Mouse (Mus musculus) macrophage (primary cell): ENCODE results near the gene Gng7. TPM values are rescaled to one million over a fixed set of nuclear protein-coding genes. Genes with fewer than 3 reads are reported as not detected.

Experiments
- H3K27ac ChIP-seq: fragments of 350-480 bp; formaldehyde crosslinking; 2 replicates; pipeline ENCODE4 v1.9.0; 2021
- H3K36me3 ChIP-seq: fragments of 350-480 bp; formaldehyde crosslinking; 2 replicates; pipeline ENCODE4 v1.9.0; 2021; ENCODE audit errors: inconsistent target
- H3K4me3 ChIP-seq: fragments of 350-480 bp; formaldehyde crosslinking; 2 replicates; pipeline ENCODE4 v1.9.0; 2021; ENCODE audit errors: inconsistent target
- H3K79me2 ChIP-seq: fragments of 350-480 bp; formaldehyde crosslinking; 2 replicates; pipeline ENCODE4 v1.9.0; 2021; ENCODE audit errors: inconsistent target
- WGBS: methylation state at CpG from one replicate; pipeline ENCODE4 v1.1.7; 2026; ENCODE audit warnings: inconsistent platforms; ENCODE audit not compliant: missing documents; 5-methylcytosine and 5-hydroxymethylcytosine counted together
- polyA plus RNA-seq: library from polyadenylated mRNA; stranded (reverse); fragments of 250-400 nt; gene quantifications from 3 replicates; pipeline ENCODE4 v1.2.4, GENCODE M21; 2018; ENCODE audit warnings: inconsistent platforms

Gng7 gene
- polyA plus RNA-seq, 1 experiment from 2014 or later = 0.93 TPM

DNA sequence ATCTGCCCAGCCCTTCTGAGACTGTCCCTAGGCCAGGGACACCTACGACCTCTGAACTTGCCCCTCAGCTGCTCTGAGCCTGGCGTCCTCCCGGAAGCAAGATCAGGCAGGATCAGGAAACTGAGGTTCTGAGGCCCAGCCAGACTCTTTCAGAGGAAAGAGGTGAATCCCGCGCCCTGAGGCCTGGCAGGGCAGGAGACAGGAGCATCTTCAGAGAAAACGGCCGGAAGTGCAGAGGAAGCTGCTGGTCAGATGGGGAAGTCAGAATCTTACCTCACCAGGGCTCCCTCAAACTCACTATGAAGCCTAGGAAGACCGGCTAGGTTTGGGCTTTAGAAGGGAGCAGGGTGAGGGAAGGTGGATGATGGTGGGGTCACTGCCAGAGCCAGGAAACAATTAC, 71.8 kb downstream of the Gng7 start:
- WGBS = 5% methylated on average over 8 of the region's 8 CpGs
- Histone ChIP-seq H3K36me3 (no peaks in the 10 kb centered on the region), H3K4me3 (no peak overlapping the region), H3K79me2 (no peaks in the 10 kb centered on the region), H3K27ac (peak overlapping the region; percentile 17; the same call in 1 of the 2 replicates)

- H3K4me3 ChIP-seq = no peak overlapping the region
- H3K79me2 ChIP-seq = no peaks in the 10 kb centered on the region
- H3K27ac ChIP-seq = peak overlapping the region; percentile 62
- no peaks in the 10 kb centered on the region for H3K36me3 ChIP-seq
- WGBS = 8% methylated on average over 2 of the region's 2 CpGs
Observed at GRCm38 (mm10) chr10:80940988-80941347, 73.8 kb downstream of the Gng7 start.

- H3K79me2 ChIP-seq = no peaks in the 10 kb centered on the region
- peak overlapping the region; percentile 62 for H3K27ac ChIP-seq
- 25% methylated on average over 8 of the region's 8 CpGs for WGBS
- no peak overlapping the region for H3K4me3 ChIP-seq
- no peaks in the 10 kb centered on the region for H3K36me3 ChIP-seq
Observed at GRCm38 (mm10) chr10:80940320-80940987, 74.3 kb downstream of the Gng7 start.

DNA sequence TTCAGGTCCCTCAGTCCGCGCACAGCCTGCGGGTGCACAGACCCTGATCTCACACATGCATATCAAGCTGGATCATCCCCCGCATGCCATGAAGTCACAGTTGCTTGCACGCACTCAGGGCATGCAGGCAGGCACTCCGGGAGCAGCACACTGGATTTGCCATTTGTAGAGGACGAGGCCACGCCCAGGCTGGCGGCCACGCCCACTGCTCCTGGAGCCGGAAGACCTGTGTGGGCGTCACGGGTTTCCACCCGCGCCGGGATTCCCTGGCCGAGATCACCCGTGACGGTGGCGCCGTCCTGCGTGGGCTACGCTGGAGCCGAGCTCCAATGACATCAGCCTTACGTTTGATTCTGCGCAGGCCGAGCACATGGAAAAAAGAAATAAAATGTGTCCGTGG, 75.1 kb downstream of the Gng7 start:
- H3K36me3 ChIP-seq = no peaks in the 10 kb centered on the region
- no peak overlapping the region for H3K4me3 ChIP-seq
- peak overlapping the region; percentile 62 for H3K27ac ChIP-seq
- H3K79me2 ChIP-seq = no peaks in the 10 kb centered on the region
- WGBS = 5% methylated on average over 28 of the region's 28 CpGs

DNA sequence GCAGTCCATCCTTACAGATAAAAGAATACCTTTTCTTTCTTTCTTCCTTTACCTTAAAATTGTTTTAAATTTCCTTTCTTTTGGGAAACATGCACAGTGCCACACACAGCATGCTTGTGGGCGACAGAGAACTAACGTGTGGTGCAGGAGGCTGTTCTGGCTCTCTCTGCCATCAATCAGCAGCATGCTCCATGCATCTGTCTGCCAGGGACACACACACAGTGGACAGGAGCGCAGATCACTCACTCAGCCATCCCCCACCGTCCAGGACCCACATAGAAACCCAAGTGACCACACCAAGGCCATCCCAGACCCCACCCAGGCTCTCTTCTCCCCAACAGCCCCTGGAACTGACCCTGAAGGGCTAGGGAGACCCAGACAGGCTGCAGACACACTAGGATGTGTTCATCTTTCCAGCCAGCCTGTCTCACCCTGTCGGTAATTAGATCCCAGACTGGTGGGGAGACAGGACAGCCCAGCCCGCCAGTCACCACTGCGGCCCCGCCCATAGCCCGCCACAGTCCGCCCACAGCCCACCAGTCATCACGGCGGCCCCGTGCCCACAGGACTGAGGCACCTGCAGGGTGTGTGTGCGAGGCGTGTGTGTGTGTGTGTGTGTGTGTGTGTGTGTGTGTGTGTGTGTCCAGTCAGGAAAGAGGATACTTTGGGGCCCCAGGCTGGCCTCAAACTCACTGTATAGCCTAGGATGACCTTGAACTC, 75.8 kb downstream of the Gng7 start:
- Histone ChIP-seq H3K27ac (no peak overlapping the region), H3K4me3 (no peak overlapping the region), H3K36me3 (no peaks in the 10 kb centered on the region), H3K79me2 (no peaks in the 10 kb centered on the region)
- 51% methylated on average over 15 of the region's 15 CpGs for WGBS

- no peak overlapping the region for H3K27ac ChIP-seq
- no peaks in the 10 kb centered on the region; the same call in 1 of the 2 replicates for H3K79me2 ChIP-seq
- H3K4me3 ChIP-seq = no peak overlapping the region
- WGBS = 49% methylated on average over 8 of the region's 8 CpGs
- no peaks in the 10 kb centered on the region for H3K36me3 ChIP-seq
Observed at GRCm38 (mm10) chr10:80937646-80938045, 77.1 kb downstream of the Gng7 start.

- 41% methylated on average over 6 of the region's 6 CpGs for WGBS
- Histone ChIP-seq H3K36me3 (no peaks in the 10 kb centered on the region), H3K4me3 (no peak overlapping the region), H3K79me2 (peaks cover 2% of the 10 kb centered on the region; the same call in 1 of the 2 replicates), H3K27ac (no peak overlapping the region)
Observed at GRCm38 (mm10) chr10:80936810-80937164, 78.0 kb downstream of the Gng7 start.

DNA sequence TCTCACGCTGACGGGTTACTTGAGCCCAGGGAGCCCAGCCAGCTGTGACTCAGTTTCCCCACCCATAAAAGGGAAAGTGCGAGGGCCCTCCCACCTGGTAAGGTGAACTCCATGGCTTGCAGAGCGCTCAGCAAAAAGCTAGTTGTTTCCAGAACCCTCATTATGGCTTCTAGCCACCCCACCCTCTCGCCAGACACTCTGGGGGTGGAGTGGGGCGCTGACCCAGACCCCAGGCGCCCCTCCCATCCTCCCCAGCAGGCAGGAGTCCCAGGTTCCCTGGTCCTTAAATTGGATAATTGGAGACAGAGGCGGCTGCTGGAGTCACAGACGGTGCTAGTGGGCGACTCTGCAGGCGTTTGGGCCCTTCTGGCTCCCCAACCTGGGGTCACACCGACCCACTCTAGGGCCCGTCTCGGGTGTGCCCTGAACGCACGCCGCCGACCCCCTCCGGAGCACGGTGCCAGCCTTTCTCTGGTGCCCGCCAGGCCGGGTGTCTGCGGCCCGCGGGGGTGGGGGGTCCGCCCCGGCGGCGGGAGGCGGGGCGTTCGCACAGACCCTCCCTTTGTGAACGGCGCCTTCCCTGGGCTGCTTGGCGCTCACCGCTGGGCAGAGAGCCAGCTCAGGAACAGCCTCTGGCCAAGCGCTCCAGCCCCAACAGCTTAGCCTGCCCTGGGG, 78.5 kb downstream of the Gng7 start:
- Histone ChIP-seq H3K79me2 (peaks cover 8% of the 10 kb centered on the region; the same call in 1 of the 2 replicates), H3K4me3 (no peak overlapping the region), H3K36me3 (no peaks in the 10 kb centered on the region), H3K27ac (no peak overlapping the region)
- WGBS = 23% methylated on average over 35 of the region's 37 CpGs

- WGBS = 26% methylated on average over 17 of the region's 17 CpGs
- Histone ChIP-seq H3K79me2 (peaks cover 13% of the 10 kb centered on the region), H3K4me3 (no peak overlapping the region), H3K27ac (no peak overlapping the region), H3K36me3 (no peaks in the 10 kb centered on the region)
Observed at GRCm38 (mm10) chr10:80935698-80936097, 79.0 kb downstream of the Gng7 start.

DNA sequence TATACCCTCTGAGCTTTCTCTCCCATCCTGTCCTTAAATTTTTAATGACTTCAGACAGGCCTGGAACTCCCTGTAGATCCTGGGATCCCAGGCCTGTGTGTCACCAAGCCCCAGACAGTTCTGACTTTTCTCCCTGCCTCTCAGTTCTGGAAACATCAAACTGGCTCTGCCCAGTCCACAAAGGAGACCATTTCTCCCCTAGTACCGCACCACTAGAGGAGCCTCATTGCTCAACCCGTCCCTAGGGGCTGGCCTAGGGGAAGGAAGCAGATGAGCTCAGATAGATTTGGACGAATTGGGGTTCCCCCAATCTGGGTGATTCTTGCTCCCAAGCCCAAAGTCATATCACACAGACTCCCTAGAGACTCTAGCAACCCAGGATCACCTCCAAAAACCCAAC, 79.5 kb downstream of the Gng7 start:
- Histone ChIP-seq H3K4me3 (no peak overlapping the region), H3K36me3 (no peaks in the 10 kb centered on the region), H3K27ac (no peak overlapping the region), H3K79me2 (peaks cover 18% of the 10 kb centered on the region)
- WGBS = 0% methylated on average over 3 of the region's 3 CpGs

DNA sequence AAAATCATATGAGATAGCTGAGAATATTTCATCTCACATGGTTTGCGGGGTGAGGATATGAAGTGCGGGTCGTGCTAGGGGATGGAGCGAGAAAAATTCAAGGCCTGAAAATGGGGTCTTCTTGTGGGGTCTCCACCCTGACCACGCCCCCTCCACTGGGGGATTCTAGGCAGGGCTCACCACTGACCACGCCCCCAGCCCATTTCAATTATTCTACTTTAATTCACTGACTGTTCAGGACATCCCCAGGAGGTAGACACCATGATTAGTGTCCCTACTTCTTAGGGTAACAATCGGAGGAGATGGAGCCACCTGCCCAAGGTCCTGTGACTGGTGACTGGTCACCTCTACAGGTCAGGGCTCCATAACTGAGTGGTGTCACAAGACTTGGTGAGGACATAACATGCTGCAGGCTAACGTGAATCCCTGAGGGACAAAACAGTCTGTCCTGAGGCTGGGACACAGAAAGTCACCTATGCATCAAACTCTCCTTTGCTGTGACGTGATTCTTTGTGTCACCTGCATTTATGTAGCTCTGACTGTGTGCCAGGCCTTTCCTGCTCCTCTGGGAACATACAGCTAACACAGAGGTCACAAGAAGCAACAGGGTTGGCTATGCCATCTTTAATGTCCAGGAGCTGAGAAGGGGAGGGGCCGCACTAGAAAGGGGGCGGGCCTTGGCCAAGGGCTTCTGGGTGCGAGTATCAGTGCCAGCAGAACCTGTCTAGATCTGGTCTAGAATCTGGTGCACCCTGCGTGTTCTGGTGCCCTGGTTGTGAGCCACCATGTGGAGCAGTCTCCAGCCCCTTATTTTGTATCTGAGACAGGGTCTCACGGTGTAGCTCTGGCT, 80.4 kb downstream of the Gng7 start:
- Histone ChIP-seq H3K36me3 (no peaks in the 10 kb centered on the region), H3K27ac (peak overlapping the region; percentile 62), H3K79me2 (peaks cover 22% of the 10 kb centered on the region), H3K4me3 (no peak overlapping the region)
- WGBS = 81% methylated on average over 14 of the region's 14 CpGs

- 2% methylated on average over 21 of the region's 21 CpGs for WGBS
- peak overlapping the region; percentile 42 for H3K4me3 ChIP-seq
- peak overlapping the region; percentile 62 for H3K27ac ChIP-seq
- peaks cover 22% of the 10 kb centered on the region for H3K79me2 ChIP-seq
- no peaks in the 10 kb centered on the region for H3K36me3 ChIP-seq
Observed at GRCm38 (mm10) chr10:80933421-80933979, 81.2 kb downstream of the Gng7 start.

DNA sequence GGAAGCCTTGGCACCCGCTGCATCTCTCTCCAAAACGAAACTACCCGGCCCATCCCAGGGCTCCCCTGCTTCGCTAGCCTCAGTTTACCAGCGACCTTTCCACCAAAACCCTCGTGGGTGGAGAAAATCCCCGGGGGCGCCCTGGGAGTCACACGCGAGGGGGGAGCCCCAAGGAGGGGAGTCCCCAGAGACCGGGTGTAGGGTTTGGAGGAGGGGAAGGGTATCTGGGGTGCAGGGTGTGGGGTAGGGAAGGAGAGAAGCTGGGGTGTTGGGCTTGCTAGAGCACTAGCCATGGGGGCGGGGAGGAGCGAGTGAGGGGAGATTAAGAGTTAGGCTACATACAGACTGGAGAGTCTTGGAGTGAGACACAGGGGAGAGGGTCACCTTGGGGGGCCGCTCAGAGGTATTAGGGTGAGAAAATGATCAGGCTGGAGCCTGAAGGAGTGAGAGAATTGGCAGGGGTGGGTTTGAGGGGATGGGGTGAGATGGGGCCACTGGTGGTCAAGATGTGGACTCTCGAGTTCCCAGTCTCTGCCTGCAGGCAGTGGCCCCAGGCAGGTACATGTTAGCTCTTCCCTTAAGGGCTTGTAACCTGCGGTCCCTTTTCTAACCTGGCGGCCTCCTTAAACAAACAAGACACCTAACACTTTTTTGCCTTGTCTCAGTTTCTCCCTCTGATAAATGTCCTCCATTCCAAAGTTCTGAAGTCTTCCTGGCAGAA, 81.9 kb downstream of the Gng7 start:
- peaks cover 22% of the 10 kb centered on the region for H3K79me2 ChIP-seq
- no peaks in the 10 kb centered on the region for H3K36me3 ChIP-seq
- peak overlapping the region; percentile 42 for H3K4me3 ChIP-seq
- peak overlapping the region; percentile 62 for H3K27ac ChIP-seq
- 10% methylated on average over 15 of the region's 17 CpGs for WGBS

- Histone ChIP-seq H3K36me3 (no peaks in the 10 kb centered on the region), H3K79me2 (peaks cover 22% of the 10 kb centered on the region), H3K4me3 (peak overlapping the region; percentile 42), H3K27ac (peak overlapping the region; percentile 62)
- WGBS = 10% methylated on average over 20 of the region's 20 CpGs
Observed at GRCm38 (mm10) chr10:80932206-80932605, 82.5 kb downstream of the Gng7 start.
